ENCODE assay signal across 18 mouse cellular contexts in the genomic region with DNA sequence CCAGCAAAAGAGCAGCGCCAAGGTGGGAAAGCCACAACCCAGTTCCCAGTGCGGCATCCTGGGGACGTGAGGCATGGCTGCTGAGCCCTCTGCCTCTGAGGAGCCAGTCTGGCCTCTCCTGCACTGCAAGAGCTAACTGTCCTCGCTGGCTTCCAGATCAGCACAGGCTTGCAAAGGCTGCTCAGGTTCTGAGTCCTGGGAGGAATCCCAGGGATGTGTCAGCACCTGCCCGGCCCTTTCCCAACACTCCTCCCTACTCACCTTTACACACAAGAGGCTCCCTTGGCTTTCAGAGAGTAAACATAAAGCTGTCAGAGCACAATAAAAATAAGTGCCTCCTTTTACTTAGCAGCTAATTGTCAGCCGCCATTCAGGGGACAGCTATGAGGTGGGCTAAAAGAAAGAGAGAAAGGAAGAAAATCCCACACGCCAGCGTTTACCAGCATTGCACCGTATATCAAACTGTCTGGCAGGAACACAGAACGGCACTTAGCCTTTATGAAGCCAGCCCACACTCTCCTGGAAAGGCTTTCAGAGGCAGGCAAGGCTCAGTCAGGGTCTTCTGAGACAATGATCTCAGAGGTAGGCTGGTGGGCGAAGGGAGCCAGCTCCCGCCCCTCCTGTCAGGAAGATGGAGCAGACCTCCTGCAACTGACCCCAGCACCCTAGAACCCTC. TPM values are rescaled to one million over a fixed set of nuclear protein-coding genes. Genes with fewer than 3 reads are reported as not detected.
DNase-seq lines count a peak whose midpoint lies in the region; ATAC-seq and TF ChIP-seq lines count a peak whose summit lies in the region.
"Had no signal": no experiment of that assay in that cellular context is flagged by ENCODE, and none has a peak within 500 bp of the region (broad histone marks: within the 10 kb centered on the region; RNA-seq: fewer than 3 reads in every experiment).

No protein-coding gene starts in this region.

- H3K27ac ChIP-seq in layer of hippocampus, adult 2 months: peak overlapping the region; percentile 51
- H3K27ac ChIP-seq: hindbrain, embryonic 15.5 days had no signal

- TF ChIP-seq CTCF in layer of hippocampus, adult 2 months (conservative IDR thresholded peaks at IDR 0.05): no peak

- no peak for ATAC-seq in megakaryocyte, adult 5-6 weeks (ENCODE audit: poor library complexity, severe bottlenecking)

- DNase-seq in layer of hippocampus, adult 2 months (ENCODE audit: low spot score in 2 of 2): no peak
- no peak for DNase-seq in layer of hippocampus, postnatal 36 days
- peak; percentile 25 to 55 for DNase-seq in urinary bladder, postnatal 36 days (ENCODE audit: low spot score in 2 of 2)
- no peak for DNase-seq in urinary bladder, postnatal 4 days (ENCODE audit: low spot score in 2 of 2)
- peak; percentile 39 for DNase-seq in mesoderm, embryonic 11.5 days (ENCODE audit: low read depth, low spot score)
- peak; percentile 6 for DNase-seq in telencephalon, adult 2 months (ENCODE audit: low read depth, low spot score)
- no peak for DNase-seq in lung, postnatal 14 days
- DNase-seq: adrenal gland, adult 8-10 months; cerebellum, adult 2 months; heart, postnatal 14 days; kidney, adult 11 months; kidney, postnatal 25 days; left cerebral cortex, postnatal 4 days; lung, postnatal 4 days; spleen, adult 18-20 months had no signal

- no peak overlapping the region for H3K4me3 ChIP-seq in layer of hippocampus, adult 2 months
- H3K4me3 ChIP-seq: hindbrain, embryonic 15.5 days had no signal

RNA-seq across cellular contexts. Expression of a gene that starts 49.7 kb away (rescaled TPM):
- total RNA-seq in layer of hippocampus, adult 2 months (2021): 1 to 10 TPM; 2.5 to 2.9 TPM
- 1 to 10 TPM; 2.7 to 2.9 TPM for total RNA-seq in layer of hippocampus, postnatal 36 days (2021)
- total RNA-seq in megakaryocyte, adult 5-6 weeks (2015): 27.9 and 35.5 TPM in 2 replicates
- 74.4 TPM in 2 replicates for total RNA-seq in megakaryocyte, adult 5-6 weeks (2017)

RNA-seq across cellular contexts. Expression of a gene that starts 54.6 kb away (rescaled TPM):
- not detected for total RNA-seq in layer of hippocampus, adult 2 months (2021)
- not detected for total RNA-seq in layer of hippocampus, postnatal 36 days (2021)
- total RNA-seq in megakaryocyte, adult 5-6 weeks (2015): not detected in 2 replicates
- not detected in 2 replicates for total RNA-seq in megakaryocyte, adult 5-6 weeks (2017)
- total RNA-seq: adrenal gland, adult 8-10 months; midbrain, postnatal 0 days had no signal

Comparison
In these comparisons a context has a peak if more than half of its experiments do, and no peak if none do; other contexts are left out.
1. DNase-seq: peak in urinary bladder, postnatal 36 days (2 of 2), mesoderm, embryonic 11.5 days (single experiment) and telencephalon, adult 2 months (single experiment); none in layer of hippocampus, adult 2 months (0 of 2), layer of hippocampus, postnatal 36 days (0 of 2), urinary bladder, postnatal 4 days (0 of 2) and lung, postnatal 14 days (single experiment).
2. RNA of a gene that starts 49.7 kb away (total RNA-seq): 27.9 to 74.4 TPM in megakaryocyte, adult 5-6 weeks; 2.7 to 2.9 TPM in layer of hippocampus, postnatal 36 days and 2.5 to 2.9 TPM in layer of hippocampus, adult 2 months; every median in the first group is over 4 times any median in the second.